Mouse (Mus musculus) cerebellum, postnatal 4 days (tissue): Measurements from ENCODE around the gene Camta1.
A peak's percentile ranks its signal among the peaks of the same experiment; 100 is the strongest.

Experiments used
- DNase-seq, 2 experiments: peaks; one replicate each; pipeline ENCODE4 v3.0.0; 2022; ENCODE audit warnings: low spot score in 2 of 2, mixed read lengths in 1 of 2

Camta1 gene

GRCm38 (mm10) chr4:151213475-151213874 is 648.2 kb downstream of the Camta1 start:
- DNase-seq: no peak

- no peak for DNase-seq
These were observed 649.7 kb downstream of the Camta1 start for GRCm38 (mm10) chr4:151211992-151212391.

GRCm38 (mm10) chr4:151207566-151207965 is 654.1 kb downstream of the Camta1 start:
- DNase-seq: no peak

- no peak for DNase-seq
These were observed 658.8 kb downstream of the Camta1 start for GRCm38 (mm10) chr4:151202891-151203290.

- no peak for DNase-seq
These were observed 661.4 kb downstream of the Camta1 start for GRCm38 (mm10) chr4:151200316-151200715.

GRCm38 (mm10) chr4:151195126-151195525 is 666.5 kb downstream of the Camta1 start:
- no peak for DNase-seq

GRCm38 (mm10) chr4:151194715-151195097 is 667.0 kb downstream of the Camta1 start:
- no peak for DNase-seq

GRCm38 (mm10) chr4:151194030-151194714 is 667.5 kb downstream of the Camta1 start:
- no peak for DNase-seq

GRCm38 (mm10) chr4:151186447-151186846 is 675.2 kb downstream of the Camta1 start:
- DNase-seq: no peak

GRCm38 (mm10) chr4:151185750-151186149 is 675.9 kb downstream of the Camta1 start:
- DNase-seq: no peak

GRCm38 (mm10) chr4:151180394-151180902 is 681.2 kb downstream of the Camta1 start:
- no peak for DNase-seq

GRCm38 (mm10) chr4:151179639-151180038 is 682.0 kb downstream of the Camta1 start:
- no peak for DNase-seq

GRCm38 (mm10) chr4:151178970-151179378 is 682.7 kb downstream of the Camta1 start:
- DNase-seq: peak in 1 of 2 experiments; percentile 59

GRCm38 (mm10) chr4:151172526-151172925 is 689.1 kb downstream of the Camta1 start:
- DNase-seq: no peak

GRCm38 (mm10) chr4:151171117-151171516 is 690.6 kb downstream of the Camta1 start:
- DNase-seq: no peak

- no peak for DNase-seq
These were observed 691.0 kb downstream of the Camta1 start for GRCm38 (mm10) chr4:151170658-151171057.

- DNase-seq: peak in 1 of 2 experiments; percentile 2
These were observed 694.7 kb downstream of the Camta1 start for GRCm38 (mm10) chr4:151166969-151167368.

- DNase-seq: peak; percentile 95 to 99
These were observed 696.1 kb downstream of the Camta1 start for GRCm38 (mm10) chr4:151165539-151165938.

GRCm38 (mm10) chr4:151164309-151164708 is 697.4 kb downstream of the Camta1 start:
- no peak for DNase-seq

GRCm38 (mm10) chr4:151161869-151162268 is 699.8 kb downstream of the Camta1 start:
- DNase-seq: no peak

GRCm38 (mm10) chr4:151160932-151161331 is 700.7 kb downstream of the Camta1 start:
- DNase-seq: no peak

GRCm38 (mm10) chr4:151160476-151160875 is 701.2 kb downstream of the Camta1 start:
- no peak for DNase-seq

- no peak for DNase-seq
These were observed 703.4 kb downstream of the Camta1 start for GRCm38 (mm10) chr4:151158250-151158649.

- peak; percentile 92 to 94 for DNase-seq
These were observed 704.8 kb downstream of the Camta1 start for GRCm38 (mm10) chr4:151156904-151157303.
